Mouse (Mus musculus) hindbrain, embryonic 10.5 days (tissue): ENCODE measurements around the gene Hes1. TPM values are rescaled to one million over a fixed set of nuclear protein-coding genes. Genes with fewer than 3 reads are reported as not detected.

Source experiments
- DNase-seq: peaks from one replicate; pipeline ENCODE4 v3.0.0-alpha.2; 2017; ENCODE audit warnings: low spot score
- H3K27ac ChIP-seq: fragments of 300-500 bp; sonication (generic); 2 replicates; pipeline ENCODE4 v1.5.1; 2016; ENCODE audit warnings: mild to moderate bottlenecking, moderate library complexity
- H3K27me3 ChIP-seq: fragments of 300-500 bp; sonication (generic); 2 replicates; pipeline ENCODE4 v1.6.1; 2016; ENCODE audit warnings: mild to moderate bottlenecking; ENCODE audit not compliant: poor library complexity, insufficient read depth, severe bottlenecking
- H3K36me3 ChIP-seq: fragments of 300-500 bp; sonication (generic); 2 replicates; pipeline ENCODE4 v1.6.1; 2016; ENCODE audit warnings: mild to moderate bottlenecking, moderate library complexity
- H3K4me1 ChIP-seq: fragments of 300-500 bp; sonication (generic); replicated peaks from 2 replicates; pipeline ENCODE4 v1.6.1; 2016; ENCODE audit warnings: mild to moderate bottlenecking
- H3K4me3 ChIP-seq: fragments of 300-500 bp; sonication (generic); 2 replicates; pipeline ENCODE4 v1.5.1; 2016; ENCODE audit warnings: mild to moderate bottlenecking, moderate library complexity
- H3K9me3 ChIP-seq: fragments of 300-500 bp; sonication (generic); 2 replicates; pipeline ENCODE4 v1.6.1; 2016; ENCODE audit warnings: mild to moderate bottlenecking, moderate library complexity
- WGBS: fragments of 180-500 bp; shearing (Covaris S2); methylation state at CpG from one replicate; pipeline ENCODE4 v1.1.7; 2016; 5-methylcytosine and 5-hydroxymethylcytosine counted together
- polyA plus RNA-seq: library from polyadenylated mRNA; unstranded; fragments of >200 nt; fragmentation: Nextera tagmentation; extraction: Ambion mirVana; gene quantifications from 2 replicates; pipeline ENCODE4 v1.2.1, GENCODE M21; 2016

The Hes1 gene
- polyA plus RNA-seq, 1 experiment from 2014 or later, result 31.9 TPM

GRCm38 (mm10) chr16:30113800-30114199, 49.6 kb downstream of the Hes1 start:
- peaks cover 13% of the 10 kb centered on the region; the same call in 1 of the 2 replicates for H3K9me3 ChIP-seq
- H3K4me3 ChIP-seq, result no peak overlapping the region
- H3K27me3 ChIP-seq, result peaks cover 92% of the 10 kb centered on the region
- H3K27ac ChIP-seq, result no peak overlapping the region
- peaks cover 29% of the 10 kb centered on the region for H3K4me1 ChIP-seq
- no peak for DNase-seq
- H3K36me3 ChIP-seq, result no peaks in the 10 kb centered on the region
- 79% methylated on average over 8 of the region's 8 CpGs for WGBS

GRCm38 (mm10) chr16:30114451-30114850, 50.3 kb downstream of the Hes1 start:
- DNase-seq, result no peak
- Histone ChIP-seq H3K4me1 (peaks cover 29% of the 10 kb centered on the region), H3K9me3 (peaks cover 13% of the 10 kb centered on the region; the same call in 1 of the 2 replicates), H3K27me3 (peaks cover 94% of the 10 kb centered on the region), H3K27ac (no peak overlapping the region), H3K4me3 (no peak overlapping the region), H3K36me3 (no peaks in the 10 kb centered on the region)
- WGBS, result 81% methylated on average over 1 of the region's 1 CpGs

Other genes with a start within 250 kb of the Hes1 start
- not detected in 2 replicates for gene Cpn2, start 203.1 kb downstream of the Hes1 start, polyA plus RNA-seq
- gene Lrrc15, start 218.9 kb downstream of the Hes1 start, polyA plus RNA-seq, result 0.24 and 1.2 TPM in 2 replicates
- gene Gp5, start 246.4 kb downstream of the Hes1 start, polyA plus RNA-seq, result 1.7 and 1.8 TPM in 2 replicates